Mouse (Mus musculus) neural tube, embryonic 13.5 days (tissue): ENCODE results near the gene Rbpj. TPM values are rescaled to one million over a fixed set of nuclear protein-coding genes. Genes with fewer than 3 reads are reported as not detected.

ENCODE experiments used
- ATAC-seq: fragments of 200-750 bp; cut with Nextera tagmentation; 2 replicates; pipeline ENCODE4 v1.8.0; 2017; ENCODE audit warnings: low read depth, mild to moderate bottlenecking, moderate TSS enrichment, moderate library complexity
- H3K27ac ChIP-seq: fragments of 300-500 bp; sonication (generic); replicated peaks from 2 replicates; pipeline ENCODE4 v1.5.1; 2015; ENCODE audit warnings: moderate library complexity, mild to moderate bottlenecking, inconsistent platforms
- H3K27me3 ChIP-seq: fragments of 300-500 bp; sonication (generic); 2 replicates; pipeline ENCODE4 v1.6.1; 2015; ENCODE audit warnings: mild to moderate bottlenecking, inconsistent platforms
- H3K36me3 ChIP-seq: fragments of 300-500 bp; sonication (generic); 2 replicates; pipeline ENCODE4 v1.6.1; 2015; ENCODE audit warnings: mild to moderate bottlenecking, inconsistent platforms
- H3K4me1 ChIP-seq: fragments of 300-500 bp; sonication (generic); replicated peaks from 2 replicates; pipeline ENCODE4 v1.6.1; 2015; ENCODE audit warnings: inconsistent platforms
- H3K4me2 ChIP-seq: fragments of 300-500 bp; sonication (generic); 2 replicates; pipeline ENCODE4 v1.6.1; 2015; ENCODE audit warnings: inconsistent platforms, mild to moderate bottlenecking, moderate library complexity
- H3K4me3 ChIP-seq: fragments of 300-500 bp; sonication (generic); 2 replicates; pipeline ENCODE4 v1.5.1; 2015; ENCODE audit warnings: mild to moderate bottlenecking, inconsistent platforms
- H3K9ac ChIP-seq: fragments of 300-500 bp; sonication (generic); 2 replicates; pipeline ENCODE4 v1.6.1; 2015; ENCODE audit warnings: moderate library complexity, mild to moderate bottlenecking, inconsistent platforms
- H3K9me3 ChIP-seq: fragments of 300-500 bp; sonication (generic); 2 replicates; pipeline ENCODE4 v1.6.1; 2016; ENCODE audit warnings: inconsistent platforms
- WGBS: fragments of 180-500 bp; shearing (Covaris S2); methylation state at CpG from one replicate; pipeline ENCODE4 v1.1.7; 2015; 5-methylcytosine and 5-hydroxymethylcytosine counted together
- polyA plus RNA-seq: library from polyadenylated mRNA; unstranded; fragments of >200 nt; fragmentation: Nextera tagmentation; extraction: Ambion mirVana; gene quantifications from 2 replicates; pipeline ENCODE4 v1.2.1, GENCODE M21; 2015

The Rbpj gene
- polyA plus RNA-seq, 1 experiment from 2014 or later = 37.5 TPM

GRCm38 (mm10) chr5:53496846-53497549 is 31.0 kb downstream of the Rbpj start:
- Histone ChIP-seq H3K9ac (no peak overlapping the region), H3K4me2 (no peak overlapping the region), H3K4me1 (no peaks in the 10 kb centered on the region), H3K27me3 (no peaks in the 10 kb centered on the region), H3K27ac (no peak overlapping the region), H3K4me3 (no peak overlapping the region), H3K36me3 (no peaks in the 10 kb centered on the region), H3K9me3 (no peaks in the 10 kb centered on the region)
- no peak for ATAC-seq
- WGBS = 80% methylated on average over 9 of the region's 9 CpGs

GRCm38 (mm10) chr5:53499571-53499970 is 33.6 kb downstream of the Rbpj start:
- Histone ChIP-seq H3K36me3 (no peaks in the 10 kb centered on the region), H3K4me1 (no peaks in the 10 kb centered on the region), H3K9me3 (no peaks in the 10 kb centered on the region), H3K4me2 (no peak overlapping the region), H3K27ac (no peak overlapping the region), H3K27me3 (no peaks in the 10 kb centered on the region), H3K4me3 (no peak overlapping the region), H3K9ac (no peak overlapping the region)
- WGBS = 88% methylated on average over 3 of the region's 3 CpGs
- ATAC-seq = no peak

- no peak for ATAC-seq
- no peaks in the 10 kb centered on the region for H3K36me3 ChIP-seq
Measured at GRCm38 (mm10) chr5:53500509-53501145, 34.7 kb downstream of the Rbpj start.

GRCm38 (mm10) chr5:53503261-53503660 is 37.3 kb downstream of the Rbpj start:
- no peak for ATAC-seq
- Histone ChIP-seq H3K9ac (no peak overlapping the region), H3K4me3 (no peak overlapping the region), H3K27ac (no peak overlapping the region), H3K4me1 (no peaks in the 10 kb centered on the region), H3K27me3 (no peaks in the 10 kb centered on the region), H3K4me2 (no peak overlapping the region), H3K36me3 (no peaks in the 10 kb centered on the region), H3K9me3 (no peaks in the 10 kb centered on the region)
- 58% methylated on average over 3 of the region's 3 CpGs for WGBS

More at GRCm38 (mm10) chr5:53500509-53501145, 34.7 kb downstream of the Rbpj start:
- no peak overlapping the region for H3K4me3 ChIP-seq
- 56% methylated on average over 10 of the region's 10 CpGs for WGBS
- H3K27ac ChIP-seq = no peak overlapping the region
- H3K4me1 ChIP-seq = no peaks in the 10 kb centered on the region
- no peaks in the 10 kb centered on the region for H3K27me3 ChIP-seq
- no peak overlapping the region for H3K9ac ChIP-seq
- H3K4me2 ChIP-seq = no peak overlapping the region
- H3K9me3 ChIP-seq = no peaks in the 10 kb centered on the region

- H3K4me3 ChIP-seq = no peak overlapping the region
- H3K4me2 ChIP-seq = no peak overlapping the region
- no peak overlapping the region for H3K9ac ChIP-seq
- H3K4me1 ChIP-seq = no peaks in the 10 kb centered on the region
- no peaks in the 10 kb centered on the region for H3K36me3 ChIP-seq
- H3K27me3 ChIP-seq = no peaks in the 10 kb centered on the region
- ATAC-seq = no peak
- WGBS = 75% methylated on average over 6 of the region's 6 CpGs
- no peaks in the 10 kb centered on the region for H3K9me3 ChIP-seq
- no peak overlapping the region for H3K27ac ChIP-seq
Measured at GRCm38 (mm10) chr5:53505751-53506150, 39.8 kb downstream of the Rbpj start.

- no peak overlapping the region for H3K4me2 ChIP-seq
- H3K9me3 ChIP-seq = no peaks in the 10 kb centered on the region
- H3K4me1 ChIP-seq = no peaks in the 10 kb centered on the region
- H3K27me3 ChIP-seq = no peaks in the 10 kb centered on the region
- H3K4me3 ChIP-seq = no peak overlapping the region
- no peak for ATAC-seq
- no peaks in the 10 kb centered on the region for H3K36me3 ChIP-seq
- no peak overlapping the region for H3K9ac ChIP-seq
- H3K27ac ChIP-seq = no peak overlapping the region
- 90% methylated on average over 5 of the region's 5 CpGs for WGBS
Measured at GRCm38 (mm10) chr5:53507371-53507770, 41.4 kb downstream of the Rbpj start.

GRCm38 (mm10) chr5:53509465-53509864 is 43.5 kb downstream of the Rbpj start:
- H3K27me3 ChIP-seq = no peaks in the 10 kb centered on the region
- no peak overlapping the region for H3K9ac ChIP-seq
- no peaks in the 10 kb centered on the region for H3K4me1 ChIP-seq
- H3K4me3 ChIP-seq = no peak overlapping the region
- no peaks in the 10 kb centered on the region for H3K36me3 ChIP-seq
- H3K27ac ChIP-seq = no peak overlapping the region
- WGBS = 80% methylated on average over 10 of the region's 10 CpGs
- H3K9me3 ChIP-seq = no peaks in the 10 kb centered on the region
- ATAC-seq = no peak
- H3K4me2 ChIP-seq = no peak overlapping the region

- no peak for ATAC-seq
- no peaks in the 10 kb centered on the region for H3K9me3 ChIP-seq
- WGBS = 98% methylated on average over 2 of the region's 2 CpGs
- H3K27me3 ChIP-seq = no peaks in the 10 kb centered on the region
- H3K4me1 ChIP-seq = no peaks in the 10 kb centered on the region
- no peak overlapping the region for H3K27ac ChIP-seq
- no peak overlapping the region for H3K9ac ChIP-seq
- H3K4me3 ChIP-seq = no peak overlapping the region
- no peak overlapping the region for H3K4me2 ChIP-seq
- no peaks in the 10 kb centered on the region for H3K36me3 ChIP-seq
Measured at GRCm38 (mm10) chr5:53509927-53510326, 44.0 kb downstream of the Rbpj start.

GRCm38 (mm10) chr5:53511426-53511825 is 45.5 kb downstream of the Rbpj start:
- no peaks in the 10 kb centered on the region for H3K4me1 ChIP-seq
- no peak for ATAC-seq
- WGBS = 93% methylated on average over 4 of the region's 4 CpGs
- H3K9me3 ChIP-seq = no peaks in the 10 kb centered on the region
- no peak overlapping the region for H3K4me3 ChIP-seq
- H3K9ac ChIP-seq = no peak overlapping the region
- no peak overlapping the region for H3K4me2 ChIP-seq
- no peaks in the 10 kb centered on the region for H3K36me3 ChIP-seq
- no peaks in the 10 kb centered on the region for H3K27me3 ChIP-seq
- no peak overlapping the region for H3K27ac ChIP-seq

GRCm38 (mm10) chr5:53514959-53515612 is 49.1 kb downstream of the Rbpj start:
- Histone ChIP-seq H3K4me1 (no peaks in the 10 kb centered on the region), H3K27ac (no peak overlapping the region), H3K9me3 (no peaks in the 10 kb centered on the region), H3K9ac (no peak overlapping the region), H3K4me2 (no peak overlapping the region), H3K36me3 (no peaks in the 10 kb centered on the region), H3K4me3 (no peak overlapping the region), H3K27me3 (no peaks in the 10 kb centered on the region)
- no peak for ATAC-seq
- WGBS = 81% methylated on average over 4 of the region's 4 CpGs

- Histone ChIP-seq H3K9ac (no peak overlapping the region), H3K27ac (no peak overlapping the region), H3K27me3 (no peaks in the 10 kb centered on the region), H3K4me2 (no peak overlapping the region), H3K4me1 (no peaks in the 10 kb centered on the region), H3K4me3 (no peak overlapping the region), H3K36me3 (no peaks in the 10 kb centered on the region), H3K9me3 (no peaks in the 10 kb centered on the region)
- no peak for ATAC-seq
- WGBS = 79% methylated on average over 2 of the region's 2 CpGs
Measured at GRCm38 (mm10) chr5:53516482-53516881, 50.5 kb downstream of the Rbpj start.

GRCm38 (mm10) chr5:53517802-53518201 is 51.9 kb downstream of the Rbpj start:
- Histone ChIP-seq H3K27ac (no peak overlapping the region), H3K27me3 (no peaks in the 10 kb centered on the region), H3K9me3 (no peaks in the 10 kb centered on the region), H3K36me3 (no peaks in the 10 kb centered on the region), H3K4me3 (no peak overlapping the region), H3K4me2 (no peak overlapping the region), H3K9ac (no peak overlapping the region), H3K4me1 (0 out of 2 replicates have a peak, but pooled peaks cover 3% of the 10 kb centered on the region)
- 72% methylated on average over 8 of the region's 8 CpGs for WGBS
- no peak for ATAC-seq
